ENCODE assay signal across 27 mouse cellular contexts in genomic region chr5:136226246-136226876, GRCm38 (mm10). TPM values are rescaled to one million over a fixed set of nuclear protein-coding genes. Genes with fewer than 3 reads are reported as not detected.
DNase-seq lines count a peak whose midpoint lies in the region; ATAC-seq and TF ChIP-seq lines count a peak whose summit lies in the region.
"Had no signal": no experiment of that assay in that cellular context is flagged by ENCODE, and none has a peak within 500 bp of the region (broad histone marks: within the 10 kb centered on the region; RNA-seq: fewer than 3 reads in every experiment).

No protein-coding gene starts in this region.

- TF ChIP-seq CTCF in stomach, postnatal 0 days (IDR thresholded peaks at IDR 0.05; ENCODE audit: low read depth) = no peak

- H3K36me3 ChIP-seq in midbrain, embryonic 11.5 days (ENCODE audit: control insufficient read depth, insufficient read depth, low read length) = peaks cover 14% of the 10 kb centered on the region
- H3K36me3 ChIP-seq in midbrain, embryonic 10.5 days = peaks cover 95% of the 10 kb centered on the region
- H3K36me3 ChIP-seq in stomach, postnatal 0 days (ENCODE audit: control insufficient read depth, insufficient read depth, low read length) = no peaks in the 10 kb centered on the region
- peaks cover 84% of the 10 kb centered on the region for H3K36me3 ChIP-seq in hindbrain, embryonic 13.5 days
- H3K36me3 ChIP-seq in forebrain, embryonic 13.5 days (ENCODE audit: poor library complexity, severe bottlenecking) = peaks cover 87% of the 10 kb centered on the region
- H3K36me3 ChIP-seq: heart, embryonic 12.5 days; heart, embryonic 15.5 days had no signal

- H3K9ac ChIP-seq in midbrain, embryonic 11.5 days (ENCODE audit: low read length) = no peak overlapping the region
- no peak overlapping the region for H3K9ac ChIP-seq in stomach, postnatal 0 days (ENCODE audit: low read length)
- H3K9ac ChIP-seq in hindbrain, embryonic 13.5 days = no peak overlapping the region
- H3K9ac ChIP-seq in forebrain, embryonic 13.5 days = no peak overlapping the region
- H3K9ac ChIP-seq: embryonic facial prominence, embryonic 13.5 days; forebrain, embryonic 12.5 days; heart, embryonic 12.5 days; heart, embryonic 15.5 days; hindbrain, embryonic 15.5 days had no signal

- no peaks in the 10 kb centered on the region for H3K27me3 ChIP-seq in midbrain, embryonic 11.5 days (ENCODE audit: control insufficient read depth, insufficient read depth, low read length)
- H3K27me3 ChIP-seq in midbrain, embryonic 10.5 days (ENCODE audit: low read depth, poor library complexity, severe bottlenecking) = peaks cover 5% of the 10 kb centered on the region
- H3K27me3 ChIP-seq in stomach, postnatal 0 days (ENCODE audit: control insufficient read depth, insufficient read depth, low read length) = no peaks in the 10 kb centered on the region
- peaks cover 5% of the 10 kb centered on the region; the same call in 1 of the 2 replicates for H3K27me3 ChIP-seq in hindbrain, embryonic 13.5 days
- no peaks in the 10 kb centered on the region for H3K27me3 ChIP-seq in forebrain, embryonic 13.5 days
- H3K27me3 ChIP-seq: forebrain, embryonic 12.5 days; hindbrain, embryonic 15.5 days had no signal

- H3K4me2 ChIP-seq in midbrain, embryonic 11.5 days = no peak overlapping the region
- no peak overlapping the region for H3K4me2 ChIP-seq in stomach, postnatal 0 days (replicated peaks; ENCODE audit: low read depth)
- H3K4me2 ChIP-seq in hindbrain, embryonic 13.5 days = no peak overlapping the region
- no peak overlapping the region for H3K4me2 ChIP-seq in forebrain, embryonic 13.5 days
- H3K4me2 ChIP-seq: embryonic facial prominence, embryonic 13.5 days; forebrain, embryonic 12.5 days; heart, embryonic 12.5 days; heart, embryonic 15.5 days; hindbrain, embryonic 15.5 days had no signal

- no peak for TF ChIP-seq EP300 in stomach, postnatal 0 days (optimal IDR thresholded peaks at IDR 0.05)

- H3K27ac ChIP-seq in midbrain, embryonic 11.5 days (ENCODE audit: low read depth, low read length) = no peak overlapping the region
- H3K27ac ChIP-seq in midbrain, embryonic 10.5 days (replicated peaks) = no peak overlapping the region
- H3K27ac ChIP-seq in brown adipose tissue, adult 24 weeks (replicated peaks; ENCODE audit: low read depth, low read length) = peak overlapping the region; percentile 98
- H3K27ac ChIP-seq in stomach, postnatal 0 days (replicated peaks) = no peak overlapping the region
- H3K27ac ChIP-seq in hindbrain, embryonic 13.5 days = no peak overlapping the region
- H3K27ac ChIP-seq in forebrain, embryonic 13.5 days = no peak overlapping the region
- H3K27ac ChIP-seq: embryonic facial prominence, embryonic 10.5 days; embryonic facial prominence, embryonic 13.5 days; forebrain, embryonic 12.5 days; gastrocnemius, adult 2 months; heart, embryonic 15.5 days; hindbrain, embryonic 15.5 days had no signal

- no peaks in the 10 kb centered on the region for H3K9me3 ChIP-seq in midbrain, embryonic 11.5 days (ENCODE audit: control insufficient read depth, low read length)
- no peaks in the 10 kb centered on the region for H3K9me3 ChIP-seq in midbrain, embryonic 10.5 days (replicated peaks)
- no peaks in the 10 kb centered on the region for H3K9me3 ChIP-seq in stomach, postnatal 0 days (ENCODE audit: control insufficient read depth, low read length)
- no peaks in the 10 kb centered on the region for H3K9me3 ChIP-seq in hindbrain, embryonic 13.5 days
- no peaks in the 10 kb centered on the region for H3K9me3 ChIP-seq in forebrain, embryonic 13.5 days (replicated peaks)
- H3K9me3 ChIP-seq: embryonic facial prominence, embryonic 10.5 days; embryonic facial prominence, embryonic 13.5 days; forebrain, embryonic 12.5 days; heart, embryonic 12.5 days; heart, embryonic 15.5 days; hindbrain, embryonic 15.5 days had no signal

- no peak for ATAC-seq in midbrain, embryonic 11.5 days (ENCODE audit: low FRiP score)
- ATAC-seq in hematopoietic stem cell, adult 5-6 weeks (replicated peaks in 1 of 2; ENCODE audit: insufficient read depth in 1 of 2, low FRiP score in 2 of 2, low TSS enrichment in 1 of 2, low read depth in 1 of 2, poor library complexity in 2 of 2, severe bottlenecking in 2 of 2) = peak; percentile 50 to 57
- ATAC-seq in stomach, postnatal 0 days (ENCODE audit: low FRiP score, low TSS enrichment) = 0 out of 2 replicates have a peak, but pooled peaks have one; percentile 27
- ATAC-seq in hindbrain, embryonic 13.5 days (ENCODE audit: low FRiP score) = no peak
- ATAC-seq in forebrain, embryonic 13.5 days = no peak
- ATAC-seq: activated CD4-positive, CD25-positive, alpha-beta regulatory T cell, adult 4 months; forebrain, embryonic 16.5 days had no signal

- H3K4me3 ChIP-seq in midbrain, embryonic 11.5 days (ENCODE audit: low read depth, low read length) = no peak overlapping the region
- H3K4me3 ChIP-seq in midbrain, embryonic 10.5 days = no peak overlapping the region
- H3K4me3 ChIP-seq in brown adipose tissue, adult 24 weeks (ENCODE audit: insufficient read depth, low read depth, low read length) = no peak overlapping the region
- H3K4me3 ChIP-seq in stomach, postnatal 0 days (ENCODE audit: low read depth, low read length) = no peak overlapping the region
- no peak overlapping the region for H3K4me3 ChIP-seq in hindbrain, embryonic 13.5 days
- no peak overlapping the region for H3K4me3 ChIP-seq in forebrain, embryonic 13.5 days
- H3K4me3 ChIP-seq: embryonic facial prominence, embryonic 10.5 days; embryonic facial prominence, embryonic 13.5 days; erythroblast, embryonic 14.5 days; forebrain, embryonic 12.5 days; gastrocnemius, adult 2 months; heart, embryonic 12.5 days; heart, embryonic 15.5 days; hindbrain, embryonic 15.5 days had no signal

- H3K4me1 ChIP-seq in midbrain, embryonic 11.5 days (ENCODE audit: control insufficient read depth, insufficient read depth, low read length) = no peaks in the 10 kb centered on the region
- peaks cover 8% of the 10 kb centered on the region for H3K4me1 ChIP-seq in midbrain, embryonic 10.5 days
- peaks cover 8% of the 10 kb centered on the region for H3K4me1 ChIP-seq in brown adipose tissue, adult 24 weeks (ENCODE audit: control insufficient read depth, insufficient read depth, insufficient read length, low read length)
- H3K4me1 ChIP-seq in stomach, postnatal 0 days (replicated peaks; ENCODE audit: control insufficient read depth, insufficient read depth) = no peaks in the 10 kb centered on the region
- peaks cover 17% of the 10 kb centered on the region for H3K4me1 ChIP-seq in hindbrain, embryonic 13.5 days (replicated peaks)
- H3K4me1 ChIP-seq in forebrain, embryonic 13.5 days = no peaks in the 10 kb centered on the region
- H3K4me1 ChIP-seq: embryonic facial prominence, embryonic 13.5 days; forebrain, embryonic 12.5 days; heart, embryonic 12.5 days; heart, embryonic 15.5 days; hindbrain, embryonic 15.5 days had no signal

- 79% methylated on average over 7 of the region's 7 CpGs for WGBS in midbrain, embryonic 11.5 days
- WGBS in midbrain, embryonic 10.5 days = 86% methylated on average over 7 of the region's 7 CpGs
- 67% methylated on average over 7 of the region's 7 CpGs for WGBS in stomach, postnatal 0 days
- 81% methylated on average over 7 of the region's 7 CpGs for WGBS in hindbrain, embryonic 13.5 days
- 76% methylated on average over 7 of the region's 7 CpGs for WGBS in forebrain, embryonic 13.5 days

- DNase-seq in midbrain, embryonic 11.5 days (ENCODE audit: low spot score, missing footprints) = peak; percentile 61
- no peak for DNase-seq in midbrain, embryonic 10.5 days (ENCODE audit: low spot score)
- DNase-seq in stomach, postnatal 0 days (ENCODE audit: low spot score) = no peak
- DNase-seq in left cerebral cortex, adult 8-10 months (ENCODE audit: low spot score in 2 of 2) = no peak
- DNase-seq: adrenal gland, postnatal 10 days; cerebellum, adult 18-20 months; cerebellum, adult 9-10 months; cerebellum, postnatal 25 days; embryo, embryonic 11 days; gastrocnemius, adult 2 months; gastrocnemius, postnatal 14 days; heart, adult 18-20 months; heart, postnatal 10 days; heart, postnatal 36 days had no signal

RNA-seq across cellular contexts. Expression of gene Sh2b2, which starts 20.0 kb away (rescaled TPM):
- 8.7 and 11.8 TPM in 2 replicates for polyA plus RNA-seq in midbrain, embryonic 11.5 days (2014; fragmentation: Nextera tagmentation; extraction: Ambion mirVana)
- 13.2 and 13.7 TPM in 2 replicates for polyA plus RNA-seq in midbrain, embryonic 10.5 days (2016; fragmentation: Nextera tagmentation; extraction: Ambion mirVana)
- polyA plus RNA-seq in brown adipose tissue, adult 24 weeks (2012; ENCODE audit: insufficient read depth, insufficient read length, missing spikeins) = 67.4 and 106 TPM in 2 replicates
- 3.6 and 7.4 TPM in 2 replicates for total RNA-seq in hematopoietic stem cell, adult 5-6 weeks (2017)
- polyA plus RNA-seq in stomach, postnatal 0 days (2015; fragmentation: Nextera tagmentation; extraction: Ambion mirVana) = 0.92 and 1.1 TPM in 2 replicates
- 22.2 and 25.5 TPM in 2 replicates for polyA plus RNA-seq in hindbrain, embryonic 13.5 days (2015; fragmentation: Nextera tagmentation; extraction: Ambion mirVana)
- total RNA-seq in left cerebral cortex, adult 8-10 months (2022) = 1 to 10 TPM; 5.3 to 7.5 (median 6.7) TPM
- 17.4 and 19.9 TPM in 2 replicates for polyA plus RNA-seq in forebrain, embryonic 13.5 days (2015; fragmentation: Nextera tagmentation; extraction: Ambion mirVana)

RNA-seq across cellular contexts. Expression of gene Prkrip1, which starts 27.6 kb away (rescaled TPM):
- 74.2 and 87.6 TPM in 2 replicates for polyA plus RNA-seq in midbrain, embryonic 11.5 days (2014; fragmentation: Nextera tagmentation; extraction: Ambion mirVana)
- polyA plus RNA-seq in midbrain, embryonic 10.5 days (2016; fragmentation: Nextera tagmentation; extraction: Ambion mirVana) = 67.7 and 72.9 TPM in 2 replicates
- polyA plus RNA-seq in brown adipose tissue, adult 24 weeks (2012; ENCODE audit: insufficient read depth, insufficient read length, missing spikeins) = 38.5 and 40.6 TPM in 2 replicates
- 42.5 and 55.0 TPM in 2 replicates for total RNA-seq in hematopoietic stem cell, adult 5-6 weeks (2017)
- polyA plus RNA-seq in stomach, postnatal 0 days (2015; fragmentation: Nextera tagmentation; extraction: Ambion mirVana) = 30.6 and 34.1 TPM in 2 replicates
- polyA plus RNA-seq in hindbrain, embryonic 13.5 days (2015; fragmentation: Nextera tagmentation; extraction: Ambion mirVana) = 66.5 and 67.9 TPM in 2 replicates
- total RNA-seq in left cerebral cortex, adult 8-10 months (2022) = 10 to 100 TPM; 25.2 to 36.0 (median 26.9) TPM
- 64.2 and 74.0 TPM in 2 replicates for polyA plus RNA-seq in forebrain, embryonic 13.5 days (2015; fragmentation: Nextera tagmentation; extraction: Ambion mirVana)

RNA-seq across cellular contexts. Expression of gene Orai2, which starts 55.8 kb away (rescaled TPM):
- 7.5 and 8.5 TPM in 2 replicates for polyA plus RNA-seq in midbrain, embryonic 11.5 days (2014; fragmentation: Nextera tagmentation; extraction: Ambion mirVana)
- 8.0 and 10.8 TPM in 2 replicates for polyA plus RNA-seq in midbrain, embryonic 10.5 days (2016; fragmentation: Nextera tagmentation; extraction: Ambion mirVana)
- 0.52 and 1.7 TPM in 2 replicates for polyA plus RNA-seq in brown adipose tissue, adult 24 weeks (2012; ENCODE audit: insufficient read depth, insufficient read length, missing spikeins)
- 25.8 and 26.5 TPM in 2 replicates for total RNA-seq in hematopoietic stem cell, adult 5-6 weeks (2017)
- polyA plus RNA-seq in stomach, postnatal 0 days (2015; fragmentation: Nextera tagmentation; extraction: Ambion mirVana) = 6.7 and 7.2 TPM in 2 replicates
- polyA plus RNA-seq in hindbrain, embryonic 13.5 days (2015; fragmentation: Nextera tagmentation; extraction: Ambion mirVana) = 33.5 and 34.0 TPM in 2 replicates
- 10 to 100 TPM; 46.5 to 53.3 (median 49.2) TPM for total RNA-seq in left cerebral cortex, adult 8-10 months (2022)
- 17.4 and 21.9 TPM in 2 replicates for polyA plus RNA-seq in forebrain, embryonic 13.5 days (2015; fragmentation: Nextera tagmentation; extraction: Ambion mirVana)

Comparison
In these comparisons a context has a peak if more than half of its experiments do, and no peak if none do; other contexts are left out.
1. ATAC-seq: peak in hematopoietic stem cell, adult 5-6 weeks (2 of 2) and stomach, postnatal 0 days (single experiment); none in midbrain, embryonic 11.5 days (single experiment), hindbrain, embryonic 13.5 days (single experiment) and forebrain, embryonic 13.5 days (single experiment).